Mouse (Mus musculus): Measurements from ENCODE around the gene Idh3g. TPM values are rescaled to one million over a fixed set of nuclear protein-coding genes. Genes with fewer than 3 reads are reported as not detected.

Gene Idh3g
- total RNA-seq (2014; rRNA removed; ENCODE audit: low replicate concordance) (854 and 913 TPM in 2 replicates), polyA plus RNA-seq (2015; fragmentation: Nextera tagmentation; extraction: Ambion mirVana) (632 and 648 TPM in 2 replicates)

DNA sequence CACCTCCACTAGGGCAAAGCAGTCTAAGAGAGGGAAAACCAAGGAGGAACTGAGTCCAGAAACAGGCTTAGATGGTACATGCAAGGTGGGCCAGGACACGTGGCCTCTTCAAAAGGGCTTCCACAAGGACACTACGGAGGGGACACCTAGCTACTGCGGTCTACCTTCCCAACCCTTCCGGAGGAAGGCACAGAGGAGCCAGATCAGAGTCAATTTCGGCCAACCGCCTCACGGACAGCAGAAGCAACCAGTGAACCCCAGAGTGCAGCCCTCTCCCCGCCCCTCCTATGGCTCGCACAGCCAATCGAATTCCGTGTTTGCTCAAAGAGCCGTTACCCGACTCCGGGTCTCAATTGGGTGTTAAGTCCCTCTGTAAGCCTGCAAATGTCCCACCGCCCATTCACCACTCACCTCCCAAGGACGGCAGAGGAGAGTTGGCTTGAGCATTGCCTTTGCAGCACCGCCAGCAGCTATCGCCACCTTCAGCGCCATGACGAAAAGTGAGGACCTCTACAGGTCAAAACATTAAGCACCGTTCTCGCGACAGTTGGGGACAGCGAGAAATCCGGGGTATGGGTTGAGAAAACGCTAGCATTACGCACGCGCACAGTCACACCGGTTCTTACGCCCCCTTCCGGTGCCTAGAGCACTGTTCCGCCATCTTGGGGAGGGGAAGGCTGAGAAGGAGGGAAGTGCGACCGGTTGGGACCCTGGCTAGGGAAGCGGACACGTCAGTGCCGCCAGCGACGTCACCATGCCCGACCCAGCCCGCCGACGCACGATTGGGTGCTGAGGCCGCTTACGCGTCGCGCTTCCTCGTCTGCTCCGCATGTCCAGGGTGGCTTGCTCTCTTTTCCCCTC lies at the start of gene Idh3g, which contains the start of gene Ssr4:
Idh3g (minus strand) TSS at position 534 of the 861 bp plus-strand sequence.
Ssr4 (plus strand) TSS at position 665 of the 861 bp plus-strand sequence.
- Histone ChIP-seq H3K4me1 (ENCODE audit: control insufficient read depth, insufficient read depth) (peaks cover 10% of the 10 kb centered on the region; the same call in 1 of the 2 replicates), H3K27me3 (ENCODE audit: control insufficient read depth, insufficient read depth, low read length) (no peaks in the 10 kb centered on the region), H3K4me3 (ENCODE audit: low read depth, low read length) (peak within 1 kb of the TSS; percentile 58), H3K36me3 (replicated peaks; ENCODE audit: control insufficient read depth, insufficient read depth, low read length) (peaks cover 12% of the 10 kb centered on the region; the same call in 1 of the 2 replicates), H3K9ac (replicated peaks; ENCODE audit: low read depth, low read length) (peak within 1 kb of the TSS; percentile 78), H3K27ac (ENCODE audit: low read depth) (peak within 1 kb of the TSS; percentile 97), H3K9me3 (replicated peaks; ENCODE audit: control insufficient read depth, low read length) (no peaks in the 10 kb centered on the region), H3K4me2 (ENCODE audit: low read depth, low read length) (peak within 1 kb of the TSS; percentile 74)
- peak; percentile 95 for DNase-seq (ENCODE audit: low spot score)
- TF ChIP-seq CTCF (IDR thresholded peaks at IDR 0.05; ENCODE audit: low read depth) (peak; percentile 38), EP300 (IDR thresholded peaks at IDR 0.05; ENCODE audit: low read depth) (peak; percentile 88)
- 20% methylated on average over 50 of the region's 52 CpGs for WGBS
- peak; percentile 93 for ATAC-seq (ENCODE audit: insufficient read depth, low read depth)

GRCm38 (mm10) chrX:73835731-73836130 lies 49.0 kb upstream of the Idh3g start:
- no peak for DNase-seq (ENCODE audit: low spot score)
- WGBS: 96% methylated on average over 1 of the region's 1 CpGs
- no peak overlapping the region for H3K27ac ChIP-seq (ENCODE audit: low read depth)
- no peaks in the 10 kb centered on the region for H3K9me3 ChIP-seq (replicated peaks; ENCODE audit: control insufficient read depth, low read length)
- no peaks in the 10 kb centered on the region for H3K4me1 ChIP-seq (ENCODE audit: control insufficient read depth, insufficient read depth)
- no peak overlapping the region for H3K4me3 ChIP-seq (ENCODE audit: low read depth, low read length)
- H3K4me2 ChIP-seq (ENCODE audit: low read depth, low read length): no peak overlapping the region
- no peaks in the 10 kb centered on the region for H3K36me3 ChIP-seq (replicated peaks; ENCODE audit: control insufficient read depth, insufficient read depth, low read length)
- no peak for ATAC-seq (ENCODE audit: insufficient read depth, low read depth)
- no peak overlapping the region for H3K9ac ChIP-seq (replicated peaks; ENCODE audit: low read depth, low read length)
- no peaks in the 10 kb centered on the region for H3K27me3 ChIP-seq (ENCODE audit: control insufficient read depth, insufficient read depth, low read length)
- TF ChIP-seq EP300 (IDR thresholded peaks at IDR 0.05; ENCODE audit: low read depth) (no peak), CTCF (IDR thresholded peaks at IDR 0.05; ENCODE audit: low read depth) (no peak)

DNA sequence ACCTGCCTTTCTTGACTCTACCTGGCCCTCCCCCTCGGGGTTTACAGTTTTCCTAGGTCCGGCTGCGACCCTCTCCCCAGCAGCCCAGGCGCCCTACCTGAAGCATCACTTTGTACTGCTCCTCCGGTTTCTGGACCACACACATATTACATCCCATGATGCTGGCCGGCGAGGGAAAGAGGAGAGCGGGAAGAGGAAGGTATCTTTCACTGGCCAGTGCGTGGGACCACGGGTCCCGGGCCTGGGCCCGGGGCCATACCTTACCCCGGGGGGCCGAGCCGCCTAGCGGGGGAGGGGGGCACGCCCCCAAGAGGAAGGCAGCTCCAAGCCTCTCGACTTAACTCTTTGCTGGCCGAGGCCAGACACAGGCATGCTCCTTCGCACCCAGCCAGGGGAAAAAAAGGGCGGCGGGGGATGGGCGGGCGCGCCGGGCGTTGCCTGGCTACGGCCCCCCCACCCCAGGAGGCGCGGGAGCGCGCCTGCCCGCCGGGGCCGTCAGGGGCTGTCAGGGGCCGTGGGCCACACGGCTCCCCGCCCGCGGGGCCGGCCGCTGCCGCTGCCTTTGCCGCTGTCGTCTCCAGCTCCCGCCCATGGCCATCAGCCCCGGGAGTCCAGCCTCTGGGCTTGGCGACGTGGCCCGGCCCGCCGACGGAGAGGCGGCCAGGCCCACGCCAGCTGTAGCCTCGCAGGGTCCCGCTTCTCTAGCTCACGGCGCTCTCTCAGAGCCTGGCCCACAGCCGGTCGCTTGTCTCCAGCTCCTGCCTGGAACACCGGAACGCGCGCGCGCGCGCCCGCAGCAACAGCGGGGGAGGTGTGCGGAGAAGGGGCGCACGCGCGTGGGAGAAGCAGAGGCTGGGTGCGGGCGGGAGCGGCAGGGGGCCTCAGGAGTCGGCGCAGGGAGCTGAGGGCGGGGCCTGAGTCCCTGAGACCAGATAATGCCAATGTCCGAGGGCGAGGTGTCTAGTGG lies 37.8 kb upstream of the Idh3g start, which contains the start of gene Pdzd4:
Pdzd4 (minus strand) TSS at position 785 of the 967 bp plus-strand sequence.
- Histone ChIP-seq H3K9me3 (replicated peaks; ENCODE audit: control insufficient read depth, low read length) (no peaks in the 10 kb centered on the region), H3K4me1 (ENCODE audit: control insufficient read depth, insufficient read depth) (no peaks in the 10 kb centered on the region), H3K4me2 (ENCODE audit: low read depth, low read length) (peak within 1 kb of the TSS; percentile 90), H3K27ac (ENCODE audit: low read depth) (no peak within 1 kb of the TSS), H3K27me3 (ENCODE audit: control insufficient read depth, insufficient read depth, low read length) (peaks cover 18% of the 10 kb centered on the region), H3K9ac (replicated peaks; ENCODE audit: low read depth, low read length) (peak within 1 kb of the TSS; percentile 50), H3K4me3 (ENCODE audit: low read depth, low read length) (peak within 1 kb of the TSS; percentile 62), H3K36me3 (replicated peaks; ENCODE audit: control insufficient read depth, insufficient read depth, low read length) (no peaks in the 10 kb centered on the region)
- ATAC-seq (ENCODE audit: insufficient read depth, low read depth) (peak; percentile 67), DNase-seq (ENCODE audit: low spot score) (peak; percentile 6)
- TF ChIP-seq CTCF (IDR thresholded peaks at IDR 0.05; ENCODE audit: low read depth) (no peak), EP300 (IDR thresholded peaks at IDR 0.05; ENCODE audit: low read depth) (no peak)
- WGBS: 13% methylated on average over 76 of the region's 84 CpGs

GRCm38 (mm10) chrX:73823747-73824146 lies 37.0 kb upstream of the Idh3g start:
- no peak overlapping the region for H3K9ac ChIP-seq (replicated peaks; ENCODE audit: low read depth, low read length)
- H3K36me3 ChIP-seq (replicated peaks; ENCODE audit: control insufficient read depth, insufficient read depth, low read length): no peaks in the 10 kb centered on the region
- no peaks in the 10 kb centered on the region for H3K4me1 ChIP-seq (ENCODE audit: control insufficient read depth, insufficient read depth)
- peaks cover 18% of the 10 kb centered on the region for H3K27me3 ChIP-seq (ENCODE audit: control insufficient read depth, insufficient read depth, low read length)
- ATAC-seq (ENCODE audit: insufficient read depth, low read depth) (no peak), DNase-seq (ENCODE audit: low spot score) (no peak)
- no peak overlapping the region for H3K27ac ChIP-seq (ENCODE audit: low read depth)
- no peaks in the 10 kb centered on the region for H3K9me3 ChIP-seq (replicated peaks; ENCODE audit: control insufficient read depth, low read length)
- H3K4me2 ChIP-seq (ENCODE audit: low read depth, low read length): peak overlapping the region; percentile 90
- TF ChIP-seq CTCF (IDR thresholded peaks at IDR 0.05; ENCODE audit: low read depth) (no peak), EP300 (IDR thresholded peaks at IDR 0.05; ENCODE audit: low read depth) (no peak)
- 18% methylated on average over 17 of the region's 17 CpGs for whole genome bisulfite sequencing
- H3K4me3 ChIP-seq (ENCODE audit: low read depth, low read length): peak overlapping the region; percentile 62
